Mouse (Mus musculus): Measurements from ENCODE around the gene Dera. TPM values are rescaled to one million over a fixed set of nuclear protein-coding genes. Genes with fewer than 3 reads are reported as not detected.

The Dera gene
- polyA plus RNA-seq, 1 experiment: 17.5 TPM

- Histone ChIP-seq H3K27me3 (ENCODE audit: control insufficient read depth, insufficient read depth, insufficient read length) (no peaks in the 10 kb centered on the region), H3K36me3 (ENCODE audit: control insufficient read depth, insufficient read depth) (no peaks in the 10 kb centered on the region), H3K4me2 (ENCODE audit: low read depth) (no peak overlapping the region), H3ac (ENCODE audit: control insufficient read depth, insufficient read length) (no peak overlapping the region), H3K4me3 (no peak overlapping the region), H3K79me2 (ENCODE audit: control insufficient read depth, insufficient read depth) (no peaks in the 10 kb centered on the region)
- no peak for TF ChIP-seq E2F4 (IDR thresholded peaks at IDR 0.05; ENCODE audit: insufficient read depth)
- TF ChIP-seq MAX (IDR thresholded peaks at IDR 0.05; ENCODE audit: low read depth): no peak
- no peak for TF ChIP-seq SRF (IDR thresholded peaks at IDR 0.05; ENCODE audit: control insufficient read depth, insufficient read length, low read depth)
- no peak for TF ChIP-seq USF1 (IDR thresholded peaks at IDR 0.05; ENCODE audit: low read depth)
- no peak for TF ChIP-seq REST (IDR thresholded peaks at IDR 0.05; ENCODE audit: insufficient read depth, insufficient read length)
- no peak for TF ChIP-seq POLR2AphosphoS2 (IDR thresholded peaks at IDR 0.05; ENCODE audit: insufficient read length, low read depth)
- TF ChIP-seq TCF12 (IDR thresholded peaks at IDR 0.05; ENCODE audit: insufficient read depth, poor library complexity, severe bottlenecking): no peak
- TF ChIP-seq MYOG (IDR thresholded peaks at IDR 0.05; ENCODE audit: control insufficient read depth in 1 of 3, insufficient read depth in 1 of 3, insufficient read length in 2 of 3, low read depth in 2 of 3): no peak
- no peak for TF ChIP-seq POLR2A (IDR thresholded peaks at IDR 0.05; ENCODE audit: insufficient read length, low read depth)
- no peak for TF ChIP-seq CEBPB (IDR thresholded peaks at IDR 0.05; ENCODE audit: insufficient read depth, poor library complexity, severe bottlenecking)
- TF ChIP-seq MYOD1 (IDR thresholded peaks at IDR 0.05; ENCODE audit: control insufficient read depth in 1 of 3, insufficient read length in 2 of 3, low read depth in 2 of 3): no peak
- TF ChIP-seq TCF3 (IDR thresholded peaks at IDR 0.05; ENCODE audit: insufficient read length, low read depth): no peak
These were observed 52.0 kb downstream of the Dera start for GRCm38 (mm10) chr6:137806342-137806741.

- H3ac ChIP-seq (ENCODE audit: control insufficient read depth, insufficient read length): no peak overlapping the region
- no peak overlapping the region for H3K4me2 ChIP-seq (ENCODE audit: low read depth)
- no peaks in the 10 kb centered on the region for H3K27me3 ChIP-seq (ENCODE audit: control insufficient read depth, insufficient read depth, insufficient read length)
- H3K4me3 ChIP-seq: no peak overlapping the region
- no peaks in the 10 kb centered on the region for H3K36me3 ChIP-seq (ENCODE audit: control insufficient read depth, insufficient read depth)
- no peaks in the 10 kb centered on the region for H3K79me2 ChIP-seq (ENCODE audit: control insufficient read depth, insufficient read depth)
- no peak for TF ChIP-seq SRF (IDR thresholded peaks at IDR 0.05; ENCODE audit: control insufficient read depth, insufficient read length, low read depth)
- no peak for TF ChIP-seq MYOD1 (IDR thresholded peaks at IDR 0.05; ENCODE audit: control insufficient read depth in 1 of 3, insufficient read length in 2 of 3, low read depth in 2 of 3)
- TF ChIP-seq TCF3 (IDR thresholded peaks at IDR 0.05; ENCODE audit: insufficient read length, low read depth): no peak
- TF ChIP-seq CEBPB (IDR thresholded peaks at IDR 0.05; ENCODE audit: insufficient read depth, poor library complexity, severe bottlenecking): no peak
- no peak for TF ChIP-seq USF1 (IDR thresholded peaks at IDR 0.05; ENCODE audit: low read depth)
- TF ChIP-seq POLR2A (IDR thresholded peaks at IDR 0.05; ENCODE audit: insufficient read length, low read depth): no peak
These were observed 52.5 kb downstream of the Dera start for GRCm38 (mm10) chr6:137806806-137807205.

- Histone ChIP-seq H3K79me2 (ENCODE audit: control insufficient read depth, insufficient read depth) (no peaks in the 10 kb centered on the region), H3K4me2 (ENCODE audit: low read depth) (no peak overlapping the region), H3K4me3 (no peak overlapping the region), H3K36me3 (ENCODE audit: control insufficient read depth, insufficient read depth) (no peaks in the 10 kb centered on the region), H3K27me3 (ENCODE audit: control insufficient read depth, insufficient read depth, insufficient read length) (no peaks in the 10 kb centered on the region), H3ac (ENCODE audit: control insufficient read depth, insufficient read length) (no peak overlapping the region)
- TF ChIP-seq MYOG (IDR thresholded peaks at IDR 0.05; ENCODE audit: control insufficient read depth in 1 of 3, insufficient read depth in 1 of 3, insufficient read length in 2 of 3, low read depth in 2 of 3) (no peak), MAX (IDR thresholded peaks at IDR 0.05; ENCODE audit: low read depth) (no peak), MYOD1 (IDR thresholded peaks at IDR 0.05; ENCODE audit: control insufficient read depth in 1 of 3, insufficient read length in 2 of 3, low read depth in 2 of 3) (no peak), E2F4 (IDR thresholded peaks at IDR 0.05; ENCODE audit: insufficient read depth) (no peak), TCF12 (IDR thresholded peaks at IDR 0.05; ENCODE audit: insufficient read depth, poor library complexity, severe bottlenecking) (no peak), SRF (IDR thresholded peaks at IDR 0.05; ENCODE audit: control insufficient read depth, insufficient read length, low read depth) (no peak), CEBPB (IDR thresholded peaks at IDR 0.05; ENCODE audit: insufficient read depth, poor library complexity, severe bottlenecking) (no peak), TCF3 (IDR thresholded peaks at IDR 0.05; ENCODE audit: insufficient read length, low read depth) (no peak), POLR2A (IDR thresholded peaks at IDR 0.05; ENCODE audit: insufficient read length, low read depth) (no peak)
These were observed 53.0 kb downstream of the Dera start for GRCm38 (mm10) chr6:137807296-137807695.

- Histone ChIP-seq H3K36me3 (ENCODE audit: control insufficient read depth, insufficient read depth) (no peaks in the 10 kb centered on the region), H3K4me2 (ENCODE audit: low read depth) (no peak overlapping the region)
These were observed 54.4 kb downstream of the Dera start for GRCm38 (mm10) chr6:137808706-137809105.

GRCm38 (mm10) chr6:137810136-137810535 is 55.8 kb downstream of the Dera start:
- Histone ChIP-seq H3K4me3 (no peak overlapping the region), H3ac (ENCODE audit: control insufficient read depth, insufficient read length) (no peak overlapping the region), H3K79me2 (ENCODE audit: control insufficient read depth, insufficient read depth) (no peaks in the 10 kb centered on the region), H3K4me2 (ENCODE audit: low read depth) (no peak overlapping the region), H3K36me3 (ENCODE audit: control insufficient read depth, insufficient read depth) (no peaks in the 10 kb centered on the region), H3K27me3 (ENCODE audit: control insufficient read depth, insufficient read depth, insufficient read length) (no peaks in the 10 kb centered on the region)
- no peak for TF ChIP-seq MYOG (IDR thresholded peaks at IDR 0.05; ENCODE audit: control insufficient read depth in 1 of 3, insufficient read depth in 1 of 3, insufficient read length in 2 of 3, low read depth in 2 of 3)
- TF ChIP-seq USF1 (IDR thresholded peaks at IDR 0.05; ENCODE audit: low read depth): no peak

More at GRCm38 (mm10) chr6:137808706-137809105, 54.4 kb downstream of the Dera start:
- Histone ChIP-seq H3K79me2 (ENCODE audit: control insufficient read depth, insufficient read depth) (no peaks in the 10 kb centered on the region), H3ac (ENCODE audit: control insufficient read depth, insufficient read length) (no peak overlapping the region), H3K27me3 (ENCODE audit: control insufficient read depth, insufficient read depth, insufficient read length) (no peaks in the 10 kb centered on the region), H3K4me3 (no peak overlapping the region)
- no peak for TF ChIP-seq MYOG (IDR thresholded peaks at IDR 0.05; ENCODE audit: control insufficient read depth in 1 of 3, insufficient read depth in 1 of 3, insufficient read length in 2 of 3, low read depth in 2 of 3)
- TF ChIP-seq USF1 (IDR thresholded peaks at IDR 0.05; ENCODE audit: low read depth): no peak
- TF ChIP-seq POLR2AphosphoS2 (IDR thresholded peaks at IDR 0.05; ENCODE audit: insufficient read length, low read depth): no peak
- TF ChIP-seq POLR2A (IDR thresholded peaks at IDR 0.05; ENCODE audit: insufficient read length, low read depth): no peak
- TF ChIP-seq REST (IDR thresholded peaks at IDR 0.05; ENCODE audit: insufficient read depth, insufficient read length): no peak
- no peak for TF ChIP-seq TCF3 (IDR thresholded peaks at IDR 0.05; ENCODE audit: insufficient read length, low read depth)
- no peak for TF ChIP-seq CEBPB (IDR thresholded peaks at IDR 0.05; ENCODE audit: insufficient read depth, poor library complexity, severe bottlenecking)
- TF ChIP-seq MYOD1 (IDR thresholded peaks at IDR 0.05; ENCODE audit: control insufficient read depth in 1 of 3, insufficient read length in 2 of 3, low read depth in 2 of 3): no peak
- TF ChIP-seq MAX (IDR thresholded peaks at IDR 0.05; ENCODE audit: low read depth): no peak
- no peak for TF ChIP-seq TCF12 (IDR thresholded peaks at IDR 0.05; ENCODE audit: insufficient read depth, poor library complexity, severe bottlenecking)
- TF ChIP-seq SRF (IDR thresholded peaks at IDR 0.05; ENCODE audit: control insufficient read depth, insufficient read length, low read depth): no peak
- no peak for TF ChIP-seq E2F4 (IDR thresholded peaks at IDR 0.05; ENCODE audit: insufficient read depth)
